Mouse (Mus musculus): ENCODE results near the gene Gm4788. TPM values are rescaled to one million over a fixed set of nuclear protein-coding genes. Genes with fewer than 3 reads are reported as not detected.
"Not testable (repeated sequence)": the region's sequence is repeated elsewhere in the genome, so short reads cannot be mapped to it uniquely, and the experiment has no call there.

The Gm4788 gene
- not detected in 2 replicates for polyA plus RNA-seq (2015; fragmentation: Nextera tagmentation; extraction: Ambion mirVana)

GRCm38 (mm10) chr1:139781143-139781542 is at the start of gene Gm4788:
Gene Gm4788 (minus strand): TSS chr1:139781243.
- no peak within 1 kb of the TSS for H3K4me3 ChIP-seq
- H3K36me3 ChIP-seq, result no peaks in the 10 kb centered on the region
- no peak within 1 kb of the TSS for H3K4me2 ChIP-seq (replicated peaks)
- ATAC-seq (replicated peaks), result no peak
- no peak within 1 kb of the TSS for H3K27ac ChIP-seq (replicated peaks)
- no peak within 1 kb of the TSS for H3K9ac ChIP-seq (replicated peaks)
- H3K27me3 ChIP-seq, result no peaks in the 10 kb centered on the region
- no peaks in the 10 kb centered on the region for H3K4me1 ChIP-seq
- no peaks in the 10 kb centered on the region for H3K9me3 ChIP-seq
- 92% methylated on average over 1 of the region's 1 CpGs for WGBS

GRCm38 (mm10) chr1:139808594-139808993 is 27.6 kb upstream of the Gm4788 start:
- no peaks in the 10 kb centered on the region for H3K4me1 ChIP-seq
- no peak overlapping the region for H3K4me2 ChIP-seq (replicated peaks)
- no peak overlapping the region for H3K27ac ChIP-seq (replicated peaks)
- no peak overlapping the region for H3K9ac ChIP-seq (replicated peaks)
- H3K9me3 ChIP-seq, result no peaks in the 10 kb centered on the region
- no peak for ATAC-seq (replicated peaks)
- H3K4me3 ChIP-seq, result no peak overlapping the region
- no peaks in the 10 kb centered on the region for H3K36me3 ChIP-seq
- H3K27me3 ChIP-seq, result no peaks in the 10 kb centered on the region

GRCm38 (mm10) chr1:139769913-139770312 is 11.1 kb downstream of the Gm4788 start:
- not testable (repeated sequence) for H3K27ac ChIP-seq (replicated peaks); H3K4me3 ChIP-seq; ATAC-seq (replicated peaks); H3K27me3 ChIP-seq; H3K36me3 ChIP-seq; H3K9ac ChIP-seq (replicated peaks); H3K4me2 ChIP-seq (replicated peaks); H3K4me1 ChIP-seq; H3K9me3 ChIP-seq
- WGBS, result 96% methylated on average over 3 of the region's 3 CpGs

GRCm38 (mm10) chr1:139716681-139717080 is 64.4 kb downstream of the Gm4788 start:
- ATAC-seq (replicated peaks); H3K27me3 ChIP-seq; H3K27ac ChIP-seq (replicated peaks); H3K4me2 ChIP-seq (replicated peaks); H3K9ac ChIP-seq (replicated peaks); H3K9me3 ChIP-seq; H3K4me1 ChIP-seq; H3K36me3 ChIP-seq; H3K4me3 ChIP-seq: not testable (repeated sequence)
- WGBS, result 92% methylated on average over 14 of the region's 22 CpGs

- 96% methylated on average over 14 of the region's 16 CpGs for WGBS
- H3K9me3 ChIP-seq; H3K9ac ChIP-seq (replicated peaks); H3K27me3 ChIP-seq; ATAC-seq (replicated peaks); H3K4me2 ChIP-seq (replicated peaks); H3K4me3 ChIP-seq; H3K4me1 ChIP-seq; H3K36me3 ChIP-seq; H3K27ac ChIP-seq (replicated peaks): not testable (repeated sequence)
Observed at GRCm38 (mm10) chr1:139716249-139716648, 64.8 kb downstream of the Gm4788 start.

- H3K27ac ChIP-seq (replicated peaks), result not testable (repeated sequence)
- 88% methylated on average over 18 of the region's 18 CpGs for WGBS
Observed at GRCm38 (mm10) chr1:139649921-139650320, 131.1 kb downstream of the Gm4788 start.

More at GRCm38 (mm10) chr1:139649921-139650320, 131.1 kb downstream of the Gm4788 start:
- H3K36me3 ChIP-seq; ATAC-seq (replicated peaks); H3K27me3 ChIP-seq; H3K4me2 ChIP-seq (replicated peaks); H3K4me3 ChIP-seq; H3K9me3 ChIP-seq; H3K4me1 ChIP-seq; H3K9ac ChIP-seq (replicated peaks): not testable (repeated sequence)

Other genes starting within 250 kb of the Gm4788 start
- gene Cfhr1, start 221.0 kb downstream of the Gm4788 start, polyA plus RNA-seq (2015; fragmentation: Nextera tagmentation; extraction: Ambion mirVana), result not detected in 2 replicates
- not detected in 2 replicates for gene Cfhr2, start 77.5 kb upstream of the Gm4788 start, polyA plus RNA-seq (2015; fragmentation: Nextera tagmentation; extraction: Ambion mirVana)

All from forebrain, embryonic 15.5 days (tissue).